Mouse (Mus musculus) myocyte (in vitro differentiated cells): ENCODE measurements at regions not wholly inside any gene's neighbourhood (a gene's known extent, or its start where the extent isn't known, plus 50 kb on each side); places are given as distances from the start of the nearest gene placed in this dataset.

Experiments used
- MAX ChIP-seq: IDR thresholded peaks from one replicate; pipeline ENCODE4 v1.6.1; 2011; ENCODE audit warnings: low read depth, mild to moderate bottlenecking, control low read depth
- MYOD1 ChIP-seq, 3 experiments: IDR thresholded peaks; one replicate each; pipeline ENCODE4 v1.6.1; 2011; ENCODE audit warnings: control low read depth in 2 of 3, low read depth in 2 of 3, mild to moderate bottlenecking in 2 of 3, moderate library complexity in 1 of 3; ENCODE audit not compliant: insufficient read length in 2 of 3, control insufficient read depth in 1 of 3
- POLR2A ChIP-seq: IDR thresholded peaks from one replicate; pipeline ENCODE4 v1.6.1; 2011; ENCODE audit warnings: low read depth, mild to moderate bottlenecking, control low read depth, moderate library complexity; ENCODE audit not compliant: insufficient read length
- POLR2AphosphoS2 ChIP-seq: IDR thresholded peaks from one replicate; pipeline ENCODE4 v1.6.1; 2011; ENCODE audit warnings: low read depth, control low read depth; ENCODE audit not compliant: insufficient read length
- TCF12 ChIP-seq: IDR thresholded peaks from one replicate; pipeline ENCODE4 v1.6.1; 2011; ENCODE audit warnings: mild to moderate bottlenecking, control low read depth; ENCODE audit not compliant: poor library complexity, insufficient read depth, severe bottlenecking

DNA sequence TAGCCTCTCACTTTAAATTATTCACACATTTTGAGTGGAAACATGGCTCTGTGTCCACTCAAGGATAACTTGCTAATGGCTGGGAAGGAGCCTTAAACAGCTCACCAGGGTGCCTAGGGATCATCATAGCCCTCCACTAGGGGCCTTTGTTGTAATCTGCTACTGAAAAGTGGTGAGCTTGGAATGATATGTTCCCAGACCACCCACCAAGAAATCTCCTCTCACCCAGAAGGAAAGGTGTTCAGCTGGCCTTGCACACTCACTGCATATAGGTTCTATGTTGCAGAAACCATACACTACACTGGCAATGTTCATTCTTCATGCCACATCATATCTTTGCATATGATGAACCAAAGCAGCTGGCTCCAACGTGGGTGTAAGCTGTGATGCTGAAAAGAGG is 145.1 kb upstream of the Irx1 start:
- TF ChIP-seq MAX (no peak), POLR2A (no peak), MYOD1 (IDR thresholded peaks at IDR 0.05; ENCODE audit: control insufficient read depth in 1 of 3, insufficient read length in 2 of 3, low read depth in 2 of 3) (no peak), POLR2AphosphoS2 (no peak), TCF12 (no peak)
